Mouse (Mus musculus) left cerebral cortex, adult 9 months (tissue): Measurements from ENCODE around the gene Gramd4.

Experiments
- DNase-seq, 2 experiments: peaks; one replicate each; pipeline ENCODE4 v3.0.0; 2022; ENCODE audit warnings: low spot score in 2 of 2

Gene Gramd4

DNA sequence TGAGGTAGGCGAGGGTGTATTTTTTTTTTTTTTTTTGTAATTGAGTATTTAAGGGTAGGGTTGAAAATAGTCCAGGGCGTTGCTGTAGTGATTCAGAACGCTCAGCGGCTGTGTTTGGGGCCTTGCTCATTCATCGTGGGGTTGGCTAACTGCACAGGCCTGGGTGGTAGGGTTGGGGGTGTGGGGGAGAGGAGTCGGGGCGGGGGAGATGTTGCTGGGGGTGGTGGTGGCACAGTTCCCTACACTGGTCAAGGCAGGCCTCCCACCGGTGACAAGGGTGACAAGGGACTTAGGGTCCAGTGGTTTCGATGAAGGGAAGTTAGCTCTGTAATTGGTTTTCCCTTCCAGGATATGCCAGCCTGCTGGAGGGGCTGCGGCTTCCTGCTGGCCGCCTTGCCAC lies 12.9 kb downstream of the Gramd4 start:
- no peak for DNase-seq

DNA sequence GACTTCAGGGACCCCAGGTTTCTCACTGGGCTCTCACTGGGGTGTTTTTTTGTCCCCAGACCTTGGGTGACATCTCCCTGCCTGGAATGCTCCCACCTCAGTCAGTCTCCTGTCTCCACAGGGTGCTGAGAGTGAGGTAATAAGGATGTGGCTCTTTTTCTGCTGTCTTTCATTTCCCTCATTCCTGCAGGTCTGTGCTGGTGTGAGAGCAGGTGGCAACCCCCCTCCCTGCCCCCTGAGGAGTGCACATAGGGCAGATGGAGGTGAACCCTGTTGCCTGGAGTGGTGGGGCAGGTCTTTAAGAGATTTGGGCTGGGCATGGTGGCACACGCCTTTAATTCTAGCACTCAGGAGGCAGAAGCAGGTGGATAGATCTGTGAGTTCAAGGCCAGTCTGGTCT lies 13.7 kb downstream of the Gramd4 start:
- DNase-seq = no peak

- DNase-seq = no peak
Observed at GRCm38 (mm10) chr15:86074171-86074937, 16.9 kb downstream of the Gramd4 start.

- no peak for DNase-seq
Observed at GRCm38 (mm10) chr15:86075305-86076047, 18.0 kb downstream of the Gramd4 start.

DNA sequence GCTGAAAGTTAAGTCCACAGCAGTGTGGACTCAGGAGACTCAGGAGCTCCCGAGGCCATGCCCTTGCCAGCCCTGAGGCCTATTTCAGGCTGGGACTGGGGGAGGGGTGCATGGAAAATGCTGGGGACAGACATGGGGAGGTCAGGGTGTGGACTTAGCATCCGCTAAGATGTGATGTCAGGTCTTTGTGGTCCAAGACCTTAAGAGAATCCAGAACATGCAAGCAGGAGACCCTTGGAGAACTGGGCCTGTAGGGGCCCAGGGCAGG lies 18.5 kb downstream of the Gramd4 start:
- no peak for DNase-seq

DNA sequence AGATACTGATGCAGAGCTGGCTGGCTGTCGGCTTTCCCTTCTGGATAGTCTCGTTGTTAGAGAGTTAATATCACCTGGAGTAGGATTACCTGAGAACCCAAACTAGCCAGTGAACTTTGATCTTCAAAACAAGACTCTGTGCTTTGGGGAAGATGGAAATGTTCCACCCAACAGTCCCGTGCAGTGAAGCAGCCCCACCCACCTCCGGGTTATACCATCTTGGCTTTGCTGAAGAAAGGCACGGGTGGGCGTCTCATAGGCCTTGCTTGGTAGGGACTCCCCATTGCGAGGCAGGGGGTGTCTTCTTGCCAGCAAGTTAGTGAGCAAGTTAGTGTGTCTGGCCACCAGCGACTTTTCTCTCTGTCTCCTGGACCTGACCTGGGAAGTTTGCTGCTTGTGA lies 18.9 kb downstream of the Gramd4 start:
- DNase-seq = no peak

DNA sequence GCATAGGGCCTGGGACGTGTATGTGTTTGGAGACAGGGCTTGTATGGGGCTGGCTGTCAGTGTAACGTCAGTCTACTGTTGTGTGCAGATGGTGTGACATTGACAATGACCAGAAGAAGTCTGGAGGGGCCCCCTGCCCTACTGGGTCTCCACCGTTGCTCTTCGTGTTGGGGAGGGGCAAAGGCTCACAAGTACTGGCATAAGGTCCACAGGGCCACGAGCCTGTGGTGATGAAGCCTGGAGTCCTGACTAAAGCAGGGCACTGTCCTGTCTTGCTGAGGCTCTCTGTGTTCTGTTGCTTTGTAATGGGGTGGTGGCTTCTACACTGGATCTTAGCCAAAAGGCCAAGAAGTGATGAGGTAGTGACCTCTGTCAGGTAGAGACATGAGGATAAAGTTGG lies 20.4 kb downstream of the Gramd4 start:
- DNase-seq = no peak

DNA sequence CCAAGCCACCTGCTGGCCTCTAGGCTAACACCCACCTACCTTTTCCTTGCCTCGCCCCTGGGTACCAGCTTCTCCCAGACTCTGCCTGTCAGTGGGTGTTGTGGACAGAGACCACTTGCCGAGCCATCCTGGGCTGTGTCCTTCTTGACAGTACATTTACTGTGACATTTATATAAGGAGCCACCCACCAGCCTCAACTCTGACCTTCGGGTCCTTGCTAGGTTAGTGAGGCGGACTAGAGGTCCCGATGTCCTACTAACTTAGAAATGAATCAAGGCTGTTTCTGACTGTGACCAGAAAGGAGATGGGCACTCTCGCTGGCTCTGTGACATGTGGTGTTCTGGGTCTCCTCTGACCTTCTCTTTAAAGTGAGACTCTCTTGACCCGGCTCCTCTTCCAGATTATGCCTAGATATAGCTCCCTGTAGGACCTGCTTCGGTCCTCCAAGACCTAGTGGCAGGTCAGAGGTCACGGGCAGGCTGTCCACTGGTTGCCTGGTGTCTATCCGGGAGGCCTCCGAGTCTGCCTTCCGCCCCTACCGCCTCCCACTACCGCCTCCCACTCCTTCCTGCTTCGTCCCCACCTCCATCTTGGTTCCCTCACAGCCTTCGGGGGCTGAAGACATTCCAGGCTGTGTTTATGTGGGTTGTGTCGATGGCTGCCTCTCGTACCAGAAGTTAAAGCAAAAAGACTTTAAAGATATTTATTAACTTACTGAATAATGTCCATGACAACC lies 21.2 kb downstream of the Gramd4 start:
- DNase-seq = no peak

DNA sequence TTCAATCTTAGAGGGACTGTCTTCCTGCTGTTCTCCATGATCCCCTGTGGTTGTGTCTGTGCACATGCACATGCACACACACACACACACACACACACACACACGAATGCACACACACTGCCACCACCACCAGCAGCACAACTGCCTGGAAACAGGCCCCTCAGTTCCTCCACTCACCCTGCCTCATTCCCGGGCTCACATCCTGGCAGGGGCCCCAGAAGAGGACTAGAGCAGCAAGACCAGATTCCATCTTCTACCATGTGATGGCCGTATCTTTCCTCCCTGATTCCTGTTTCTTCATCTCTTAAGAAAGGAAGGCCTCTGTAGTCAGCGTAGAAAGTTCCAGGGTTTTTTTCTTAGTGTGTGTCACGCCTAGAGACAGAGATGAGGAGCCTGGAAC lies 22.0 kb downstream of the Gramd4 start:
- DNase-seq = no peak

DNA sequence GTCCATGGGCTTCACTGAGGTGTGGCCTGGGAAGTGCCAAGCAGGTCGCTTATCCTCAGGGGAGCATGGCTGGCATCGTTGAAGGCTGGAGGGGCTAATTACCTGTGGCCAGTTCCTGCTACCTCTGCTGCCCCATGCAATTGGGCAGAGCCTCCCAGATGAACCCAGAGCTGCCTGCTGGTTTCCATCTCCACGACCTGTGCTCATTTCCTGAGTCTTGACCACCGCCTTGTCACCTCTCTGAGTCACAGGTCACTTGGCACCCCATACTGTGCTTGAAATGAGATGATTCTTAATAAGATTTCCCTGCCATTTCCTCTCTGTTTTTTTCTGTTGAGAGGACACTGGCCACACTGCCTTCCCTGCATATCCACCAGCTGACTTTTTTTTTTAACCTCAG lies 22.4 kb downstream of the Gramd4 start:
- no peak for DNase-seq

DNA sequence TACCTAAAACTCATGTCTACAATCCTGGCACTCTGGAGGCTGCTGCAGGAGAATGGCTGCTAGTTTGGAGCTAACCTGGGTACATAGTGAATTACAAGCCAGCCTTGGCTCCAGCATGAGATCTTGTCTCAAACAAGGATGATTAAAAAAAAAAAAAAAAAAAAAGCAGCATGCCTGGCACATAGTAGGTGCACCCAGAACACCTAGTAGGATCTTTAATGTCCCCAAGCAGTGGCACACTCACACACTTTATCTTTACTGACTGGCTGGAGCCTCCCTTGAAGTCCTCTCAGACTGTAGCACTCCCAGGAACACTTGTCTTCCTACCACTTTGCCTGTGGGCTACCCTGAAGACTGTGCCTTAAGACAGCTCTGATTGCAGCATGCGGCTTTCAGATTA lies 22.9 kb downstream of the Gramd4 start:
- no peak for DNase-seq

- DNase-seq = no peak
Observed at GRCm38 (mm10) chr15:86081654-86082053, 24.2 kb downstream of the Gramd4 start.

DNA sequence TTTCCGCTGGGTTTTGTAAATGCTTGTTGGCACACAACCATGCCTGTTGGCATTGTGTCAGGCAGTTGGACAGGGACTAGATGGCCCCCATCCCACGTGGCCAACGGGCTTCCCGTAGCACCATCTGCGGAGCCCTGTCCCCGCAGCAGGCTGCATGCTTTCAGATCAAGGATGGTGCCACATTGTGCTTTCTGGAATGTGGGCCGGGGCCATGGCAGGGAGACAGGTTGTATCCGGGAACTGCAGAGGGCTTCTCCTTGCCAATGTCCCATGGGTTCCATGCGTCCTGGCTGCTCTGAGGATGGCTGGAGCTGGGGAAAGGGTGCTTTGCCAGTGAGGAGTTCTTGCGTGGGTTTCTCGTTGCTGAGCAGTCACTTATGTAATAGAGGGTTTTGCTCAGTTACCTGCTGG lies 25.1 kb downstream of the Gramd4 start:
- DNase-seq = no peak

DNA sequence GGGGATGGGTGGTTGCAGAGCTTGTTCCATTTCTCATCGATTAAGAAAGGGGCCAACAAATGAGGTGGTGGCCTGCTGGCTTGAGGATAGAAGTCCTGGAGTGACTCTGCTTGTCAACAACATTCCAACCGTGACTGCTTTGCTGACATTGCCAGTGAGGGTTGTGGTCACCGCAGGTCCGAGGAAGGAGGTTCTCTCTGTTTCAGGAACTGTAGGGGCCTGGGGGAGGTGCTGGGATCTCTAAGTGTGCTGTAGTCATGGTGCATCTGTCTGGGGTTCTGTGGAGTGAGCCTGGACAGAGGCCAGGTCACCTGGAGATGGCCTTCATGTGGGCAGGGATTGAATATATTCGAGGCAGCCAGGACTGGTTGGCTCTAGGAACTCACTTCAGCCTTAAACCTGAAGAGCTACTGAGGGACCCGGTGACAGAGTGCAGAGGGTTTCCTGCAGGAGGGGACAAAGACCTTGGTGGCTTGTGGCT lies 25.8 kb downstream of the Gramd4 start:
- no peak for DNase-seq

DNA sequence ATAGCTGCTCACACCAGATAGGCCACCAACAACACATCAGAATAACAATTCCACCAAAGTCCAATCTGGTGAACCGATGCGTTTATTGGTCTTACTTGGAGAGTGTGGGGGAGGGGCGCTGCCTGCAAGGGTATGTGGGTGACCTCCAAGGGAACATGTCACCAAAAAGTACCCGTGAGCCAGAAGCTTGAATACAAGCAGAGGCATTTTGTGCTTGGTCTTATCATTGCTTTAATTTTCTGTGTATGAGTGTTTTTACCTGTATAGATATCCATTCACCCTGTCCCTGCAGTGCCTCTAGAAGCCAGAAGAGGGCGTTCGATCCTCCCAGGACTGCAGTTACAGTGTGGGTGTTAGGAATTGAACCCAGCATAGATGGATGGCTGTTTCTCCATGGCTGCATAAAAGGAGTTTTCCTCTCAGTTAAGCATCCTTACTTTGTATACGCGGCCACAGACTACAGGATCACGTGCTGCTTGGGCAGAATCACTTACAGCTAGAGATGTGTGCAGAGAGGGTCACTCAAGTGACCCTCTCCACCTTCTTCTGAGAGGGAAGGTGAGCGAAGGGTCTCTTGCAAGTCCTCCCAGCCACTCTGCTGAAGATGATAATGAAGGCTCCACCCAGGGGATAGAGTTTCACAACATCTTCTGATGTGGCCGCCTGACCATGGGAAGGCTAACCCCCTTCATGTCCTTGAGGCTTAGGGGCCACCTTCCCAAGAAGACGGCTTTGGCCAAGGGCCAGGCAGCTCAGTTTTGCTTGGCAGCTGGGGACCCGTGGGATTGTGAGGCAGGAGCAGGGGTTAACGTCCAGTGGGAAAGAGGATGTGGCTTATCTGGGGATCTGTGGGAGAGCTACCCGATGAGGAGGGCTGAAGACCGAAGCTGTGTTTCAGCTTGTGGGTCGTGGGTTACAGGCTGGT lies 28.1 kb downstream of the Gramd4 start:
- DNase-seq = peak in 1 of 2 experiments; percentile 55

DNA sequence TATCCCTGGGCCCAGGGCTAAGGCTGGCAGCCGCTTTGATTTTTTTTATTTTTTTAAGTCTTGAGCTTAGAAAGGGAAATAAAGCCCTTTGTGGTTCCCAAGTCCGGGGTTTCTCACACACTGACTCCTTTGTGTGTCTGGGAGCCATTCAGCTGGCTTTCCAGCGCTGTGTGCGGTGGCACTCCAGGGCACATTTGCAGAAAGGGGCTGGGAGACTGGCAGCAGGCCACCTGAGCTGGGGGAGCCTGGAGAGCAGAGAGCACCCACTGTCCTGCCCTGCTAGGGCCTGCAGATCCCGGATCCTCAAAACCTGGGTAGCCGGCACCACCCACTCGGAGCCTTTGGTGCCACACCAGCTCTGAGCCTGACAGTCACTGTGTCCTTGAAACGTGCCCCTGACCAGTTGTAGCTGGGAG lies 28.8 kb downstream of the Gramd4 start:
- DNase-seq = peak in 1 of 2 experiments; percentile 66

- peak in 1 of 2 experiments; percentile 39 for DNase-seq
Observed at GRCm38 (mm10) chr15:86087591-86088149, 30.2 kb downstream of the Gramd4 start.

DNA sequence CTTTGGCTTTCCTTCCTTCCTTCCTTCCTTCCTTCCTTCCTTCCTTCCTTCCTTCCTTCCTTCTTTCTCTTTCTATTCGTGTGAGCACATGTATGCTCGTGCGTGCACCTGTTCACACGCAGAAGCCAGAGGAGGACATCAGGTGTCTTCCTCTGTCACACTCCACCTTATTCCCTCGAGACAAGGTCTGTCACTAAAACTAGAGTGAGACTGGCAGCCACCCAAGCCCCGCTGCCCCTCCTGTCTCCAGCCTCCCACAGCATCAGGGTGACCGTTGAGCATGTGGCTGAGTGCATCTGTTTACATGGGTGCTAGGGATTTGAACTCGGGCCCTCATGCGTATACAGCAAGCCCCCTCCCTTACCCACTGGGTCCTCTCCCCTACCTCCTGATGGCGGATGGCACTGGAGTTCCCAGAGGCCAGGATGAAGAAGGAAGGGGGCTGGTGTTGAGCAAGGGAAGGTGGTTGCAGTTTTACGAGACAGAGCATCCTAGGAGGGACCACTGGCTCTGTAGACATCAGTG lies 30.8 kb downstream of the Gramd4 start:
- DNase-seq = no peak

DNA sequence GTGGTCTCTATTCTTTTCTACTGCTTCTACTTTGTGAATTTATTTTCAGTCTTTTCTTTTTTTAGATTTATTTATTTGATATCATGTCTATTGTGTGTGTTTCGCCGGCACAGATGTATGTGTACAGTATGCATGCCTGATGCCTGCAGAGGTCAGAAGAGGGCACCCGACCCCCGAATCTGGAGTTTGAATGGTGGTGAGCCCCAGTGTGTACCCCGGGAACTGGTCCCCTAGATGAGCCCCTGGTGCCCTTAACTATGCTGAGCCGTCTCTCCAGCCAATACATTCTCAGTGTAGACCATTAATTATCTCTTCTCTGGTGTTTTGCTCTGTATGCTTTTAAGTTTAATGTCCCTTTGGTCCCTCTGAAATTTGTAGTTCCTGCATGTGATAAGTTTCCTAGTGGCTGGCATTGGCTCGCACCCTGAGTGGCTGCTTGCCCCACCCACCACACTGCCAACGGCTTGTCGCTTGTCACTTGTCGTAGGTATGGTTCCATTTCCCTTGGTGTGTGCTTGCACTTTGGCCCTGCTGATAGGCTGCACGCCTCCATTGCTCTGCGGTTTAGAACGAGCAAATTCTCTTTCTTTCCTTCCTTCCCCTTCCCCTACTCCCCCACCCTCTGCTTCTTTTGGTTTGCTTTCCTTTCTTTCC lies 31.7 kb downstream of the Gramd4 start:
- DNase-seq = no peak

GRCm38 (mm10) chr15:86089991-86090529 lies 32.6 kb downstream of the Gramd4 start:
- DNase-seq = no peak
